Mouse (Mus musculus): ENCODE measurements around the gene Tsc22d1. TPM values are rescaled to one million over a fixed set of nuclear protein-coding genes. Genes with fewer than 3 reads are reported as not detected.

Gene Tsc22d1
- 100 to 1,000 TPM; 443 to 537 (median 496) TPM for total RNA-seq (2022)

- peak in 1 of 2 experiments; percentile 29 for DNase-seq (ENCODE audit: low spot score in 2 of 2)
Observed at GRCm38 (mm10) chr14:76414862-76415780, at the start of gene Tsc22d1. Gene Tsc22d1, plus strand, starts transcription at chr14:76414961.

- DNase-seq (ENCODE audit: low spot score in 2 of 2), result no peak
Observed at GRCm38 (mm10) chr14:76373638-76374037, 41.1 kb upstream of the Tsc22d1 start.

DNA sequence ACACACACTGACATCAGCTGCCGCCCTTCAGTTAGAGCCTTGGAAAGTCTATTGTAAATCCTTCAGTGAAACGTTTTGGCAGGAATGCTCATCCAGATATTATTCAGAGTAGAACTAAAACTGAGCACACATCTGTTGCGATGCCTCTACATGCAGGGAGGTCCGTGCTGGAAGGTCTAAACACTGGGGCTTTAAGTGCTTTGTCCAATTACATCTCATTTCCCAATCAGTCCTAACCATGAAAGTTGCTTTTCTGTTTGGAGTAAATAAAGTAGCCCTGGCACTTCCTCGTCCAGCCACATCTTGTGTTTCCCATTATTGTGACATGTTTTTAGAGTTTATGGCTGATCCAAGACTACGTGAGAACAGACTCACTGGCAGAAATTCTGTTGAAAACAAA lies 40.2 kb upstream of the Tsc22d1 start:
- DNase-seq (ENCODE audit: low spot score in 2 of 2), result no peak

DNA sequence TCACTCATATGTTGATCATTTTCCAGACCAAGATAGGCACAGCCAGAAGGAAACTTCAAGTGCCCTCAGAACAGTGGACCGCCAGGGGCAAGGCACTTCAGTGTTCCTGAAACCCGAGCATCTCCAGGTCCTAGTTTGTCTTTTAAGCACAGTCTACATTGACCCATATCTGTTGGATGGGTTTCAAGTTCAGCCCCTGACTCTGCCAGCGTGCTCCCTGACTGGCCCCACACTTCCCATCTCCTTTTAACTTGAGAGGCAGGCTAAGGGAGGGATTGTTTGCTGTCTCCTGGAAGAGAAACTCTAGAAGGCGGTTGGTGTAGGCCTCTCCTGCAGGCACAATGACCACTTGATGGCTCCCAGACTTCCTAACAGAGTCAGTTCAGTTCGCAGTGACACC lies 38.2 kb upstream of the Tsc22d1 start:
- DNase-seq (ENCODE audit: low spot score in 2 of 2), result no peak

DNA sequence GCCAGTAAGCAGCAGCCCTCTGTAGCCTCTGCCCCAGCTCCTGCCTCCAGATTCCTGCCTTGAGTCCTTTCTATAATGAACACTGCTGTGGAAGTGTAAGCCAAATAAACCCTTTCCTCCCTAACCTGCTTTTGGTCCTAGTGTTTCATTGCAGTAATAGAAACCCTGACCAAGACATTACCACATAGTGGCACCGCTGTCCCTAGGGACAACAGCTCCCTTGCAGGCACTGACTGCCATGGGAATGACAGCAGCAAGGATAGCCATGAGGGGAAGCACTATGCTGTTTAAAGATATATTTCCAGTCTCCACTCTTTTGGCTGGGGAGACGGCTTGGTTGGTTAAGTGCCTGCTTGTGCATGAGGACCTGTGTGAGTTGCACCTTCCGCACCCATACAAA lies 35.4 kb upstream of the Tsc22d1 start:
- no peak for DNase-seq (ENCODE audit: low spot score in 2 of 2)

GRCm38 (mm10) chr14:76388025-76388424 lies 26.7 kb upstream of the Tsc22d1 start:
- DNase-seq (ENCODE audit: low spot score in 2 of 2), result no peak

DNA sequence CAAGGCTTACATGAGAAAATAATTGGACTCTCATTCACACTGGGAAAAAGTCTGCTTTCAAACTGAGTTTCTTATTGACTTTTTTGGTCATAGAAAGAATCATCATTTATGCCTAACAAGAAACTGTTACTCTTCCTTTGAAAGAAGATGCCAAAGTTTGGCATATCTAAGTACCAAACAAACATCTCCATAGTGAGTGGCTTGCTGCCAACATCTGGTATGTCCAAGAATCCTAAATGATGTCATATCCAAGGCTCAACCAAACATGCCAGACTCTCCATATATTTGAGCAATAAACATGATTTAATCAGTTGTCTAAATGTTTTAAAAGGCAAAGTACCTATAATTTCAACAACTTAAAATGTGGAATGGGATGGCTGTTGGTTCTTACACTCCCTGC lies 16.5 kb upstream of the Tsc22d1 start:
- no peak for DNase-seq (ENCODE audit: low spot score in 2 of 2)

DNA sequence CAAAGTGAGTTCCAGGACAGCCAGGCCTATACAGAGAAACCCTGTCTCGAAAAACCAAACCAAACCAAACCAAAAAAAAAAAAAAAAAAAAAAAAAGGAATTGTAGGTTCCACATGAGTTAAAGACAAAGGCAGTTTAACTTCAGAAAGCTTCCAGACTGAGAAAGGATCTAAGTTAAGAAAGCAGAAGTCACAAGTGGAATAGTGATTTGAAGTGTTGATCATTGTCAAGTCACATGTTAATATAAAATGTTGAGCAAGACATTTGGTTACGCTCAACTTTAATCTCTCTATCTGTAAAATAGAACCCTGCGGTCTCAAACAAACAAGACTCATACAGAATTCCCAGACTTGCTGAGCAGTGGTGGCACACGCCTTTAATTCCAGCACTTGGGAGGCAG lies 12.2 kb upstream of the Tsc22d1 start:
- DNase-seq (ENCODE audit: low spot score in 2 of 2), result no peak

GRCm38 (mm10) chr14:76409111-76409510 lies 5.7 kb upstream of the Tsc22d1 start:
- no peak for DNase-seq (ENCODE audit: low spot score in 2 of 2)

DNA sequence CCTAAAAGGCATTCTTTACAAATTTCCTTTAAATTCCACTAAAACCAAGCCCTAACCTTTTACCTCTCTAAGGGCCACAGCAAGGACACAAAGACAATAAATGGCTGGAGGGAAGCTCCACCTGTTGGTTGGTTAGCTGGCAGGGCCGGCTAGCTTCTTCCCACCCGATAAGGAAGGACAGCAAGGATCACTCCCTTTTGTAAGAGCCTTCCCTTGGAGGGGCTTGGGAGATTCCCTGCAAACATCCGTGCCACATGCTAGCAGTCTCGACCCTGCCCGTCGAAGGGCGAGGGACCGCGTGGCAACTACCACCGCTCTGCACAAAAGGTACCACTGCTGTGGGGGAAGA lies 1.0 kb upstream of the Tsc22d1 start:
- no peak for DNase-seq (ENCODE audit: low spot score in 2 of 2)

- peak; percentile 96 for DNase-seq (ENCODE audit: low spot score in 2 of 2)
Observed at GRCm38 (mm10) chr14:76414122-76414861, 469 bp upstream of the Tsc22d1 start.

DNA sequence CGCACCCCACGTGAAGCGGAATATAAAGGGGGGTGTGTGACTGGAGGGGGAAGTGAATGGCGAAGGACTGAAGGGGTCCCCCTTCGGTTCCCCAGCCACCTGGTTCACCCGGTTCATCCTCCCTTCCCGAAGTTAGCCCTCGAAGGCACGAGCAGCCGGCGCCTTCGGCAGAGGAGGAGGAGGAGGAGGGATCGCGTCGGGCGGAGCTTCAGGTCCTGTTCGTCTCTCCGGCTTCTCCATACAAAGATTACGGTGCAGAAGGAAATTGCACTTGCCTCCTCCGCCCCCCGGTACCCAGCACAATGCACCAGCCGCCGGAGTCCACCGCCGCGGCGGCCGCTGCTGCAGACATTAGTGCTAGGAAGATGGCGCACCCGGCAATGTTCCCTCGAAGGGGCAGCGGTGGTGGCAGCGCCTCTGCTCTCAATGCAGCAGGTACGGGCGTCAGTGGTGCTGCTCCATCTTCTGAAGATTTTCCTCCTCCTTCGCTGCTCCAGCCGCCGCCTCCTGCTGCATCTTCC lies 1.1 kb downstream of the Tsc22d1 start:
- DNase-seq (ENCODE audit: low spot score in 2 of 2), result peak; percentile 41 to 51

DNA sequence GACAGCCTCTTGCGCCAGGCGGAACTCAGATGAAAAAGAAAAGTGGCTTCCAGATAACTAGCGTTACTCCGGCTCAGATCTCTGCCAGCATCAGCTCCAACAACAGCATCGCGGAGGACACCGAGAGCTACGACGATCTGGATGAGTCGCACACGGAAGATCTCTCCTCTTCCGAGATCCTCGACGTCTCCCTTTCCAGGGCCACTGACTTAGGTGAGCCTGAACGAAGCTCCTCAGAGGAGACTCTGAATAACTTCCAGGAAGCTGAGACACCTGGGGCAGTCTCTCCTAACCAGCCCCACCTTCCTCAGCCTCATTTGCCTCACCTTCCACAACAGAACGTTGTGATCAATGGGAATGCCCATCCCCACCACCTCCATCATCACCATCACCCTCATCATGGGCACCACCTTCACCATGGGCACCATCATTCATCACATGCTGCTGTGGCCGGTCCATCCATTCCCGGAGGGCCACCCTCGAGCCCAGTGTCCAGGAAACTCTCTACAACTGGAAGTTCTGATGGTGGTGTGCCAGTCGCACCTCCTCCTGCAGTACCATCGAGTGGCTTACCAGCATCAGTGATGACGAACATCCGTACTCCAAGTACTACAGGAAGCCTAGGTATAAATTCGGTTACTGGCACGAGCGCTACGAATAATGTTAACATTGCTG lies 1.7 kb downstream of the Tsc22d1 start:
- no peak for DNase-seq (ENCODE audit: low spot score in 2 of 2)

DNA sequence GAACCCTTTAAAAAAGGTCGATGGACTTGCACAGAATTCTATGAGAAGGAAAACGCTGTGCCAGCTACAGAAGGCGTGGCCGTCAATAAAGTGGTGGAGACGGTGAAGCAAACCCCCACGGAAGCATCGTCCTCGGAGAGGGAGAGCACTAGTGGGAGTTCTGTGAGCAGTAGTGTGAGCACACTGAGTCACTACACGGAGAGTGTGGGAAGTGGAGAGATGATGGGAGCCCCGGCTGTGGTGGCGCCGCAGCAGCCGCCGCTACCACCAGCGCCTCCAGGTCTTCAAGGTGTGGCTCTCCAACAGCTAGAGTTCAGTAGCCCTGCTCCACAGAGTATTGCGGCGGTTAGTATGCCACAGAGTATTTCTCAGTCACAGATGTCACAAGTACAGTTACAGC lies 2.6 kb downstream of the Tsc22d1 start:
- no peak for DNase-seq (ENCODE audit: low spot score in 2 of 2)

- no peak for DNase-seq (ENCODE audit: low spot score in 2 of 2)
Observed at GRCm38 (mm10) chr14:76420726-76421125, 6.0 kb downstream of the Tsc22d1 start.

DNA sequence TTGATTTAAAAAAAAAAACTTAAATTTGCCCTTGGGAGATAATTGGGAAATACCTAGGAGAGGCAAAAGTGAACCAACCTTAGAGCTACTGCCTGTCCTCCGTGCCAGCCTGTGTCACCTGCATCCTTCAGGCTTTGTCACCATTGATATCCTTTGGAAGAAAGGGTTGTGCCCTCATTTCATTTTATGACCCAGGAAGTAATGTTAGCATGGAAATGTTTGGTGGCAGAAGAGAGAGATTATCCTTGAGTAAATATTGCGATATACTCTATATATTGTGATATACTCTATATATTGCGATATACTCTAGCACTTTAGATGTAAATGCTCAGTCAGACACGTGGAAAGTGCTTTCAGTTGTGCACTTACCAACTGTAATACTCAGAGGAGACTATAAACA lies 6.4 kb downstream of the Tsc22d1 start:
- DNase-seq (ENCODE audit: low spot score in 2 of 2), result no peak

DNA sequence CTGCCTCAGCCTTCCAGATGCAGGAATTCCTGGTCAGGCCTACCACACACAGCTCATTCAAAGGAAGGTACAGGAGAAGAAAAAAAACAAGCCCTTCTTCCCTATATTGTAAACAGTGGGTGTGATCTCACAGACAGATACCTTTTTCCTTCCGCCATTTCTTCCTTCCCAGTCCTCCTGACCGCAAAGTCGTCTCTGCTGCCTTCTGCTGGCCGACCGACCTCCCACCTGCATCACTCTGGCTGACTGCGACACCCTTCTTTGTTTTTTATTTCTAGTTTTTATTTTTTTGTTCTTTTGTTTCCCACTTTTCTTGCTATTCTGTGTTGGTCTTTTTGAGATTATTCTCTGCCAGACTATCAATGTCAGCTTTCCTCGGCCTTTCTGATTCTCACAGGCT lies 10.7 kb downstream of the Tsc22d1 start:
- DNase-seq (ENCODE audit: low spot score in 2 of 2), result no peak

DNA sequence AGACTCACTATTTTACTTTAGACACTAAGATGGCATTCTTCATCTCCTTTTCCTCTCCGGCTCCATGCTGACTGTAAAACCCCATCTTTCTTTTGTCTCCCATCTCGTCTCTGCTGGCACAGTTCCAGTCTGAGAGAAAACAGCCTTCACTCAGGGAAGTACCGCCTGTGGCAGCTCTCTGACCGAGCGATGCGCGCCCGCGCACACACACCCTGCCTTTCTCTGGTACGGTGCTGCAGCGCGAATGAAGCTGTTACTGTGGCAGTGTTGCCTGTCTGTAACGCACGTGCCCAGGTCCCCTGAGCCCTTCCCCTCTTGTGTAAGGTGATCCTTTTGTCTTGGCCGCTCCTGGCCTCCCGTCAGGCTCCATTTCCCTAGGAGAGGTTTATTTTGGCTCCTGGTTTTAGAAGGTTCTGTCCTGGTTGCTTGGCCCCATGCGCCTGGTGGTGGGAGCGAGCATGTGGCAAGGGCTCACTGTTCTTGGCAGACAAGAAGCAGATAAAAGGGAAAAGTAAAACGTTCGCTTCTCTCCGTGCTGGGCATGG lies 11.3 kb downstream of the Tsc22d1 start:
- DNase-seq (ENCODE audit: low spot score in 2 of 2), result no peak

- DNase-seq (ENCODE audit: low spot score in 2 of 2), result no peak
Observed at GRCm38 (mm10) chr14:76428855-76429254, 14.1 kb downstream of the Tsc22d1 start.

DNA sequence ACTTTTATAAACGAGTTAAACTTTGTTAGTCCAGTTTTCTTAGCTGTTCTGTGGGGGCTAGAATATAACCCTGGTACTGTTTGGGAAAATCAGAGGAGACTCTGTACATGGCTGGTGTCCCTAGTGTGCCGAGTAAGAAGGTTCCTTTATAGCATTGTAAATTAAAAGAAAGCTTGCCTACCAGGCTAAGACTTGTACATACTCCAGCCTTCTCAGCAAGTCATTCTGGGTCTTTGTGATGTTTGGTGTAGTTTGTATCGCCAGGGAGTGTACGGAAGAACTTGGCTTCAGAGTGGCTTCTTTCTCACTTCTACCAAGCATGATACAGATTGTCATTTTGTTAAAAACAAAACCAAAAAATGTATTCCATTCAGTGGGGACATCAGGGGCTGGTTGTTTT lies 17.2 kb downstream of the Tsc22d1 start:
- DNase-seq (ENCODE audit: low spot score in 2 of 2), result no peak

- peak in 1 of 2 experiments; percentile 87 for DNase-seq (ENCODE audit: low spot score in 2 of 2)
Observed at GRCm38 (mm10) chr14:76432369-76432768, 17.6 kb downstream of the Tsc22d1 start.

- no peak for DNase-seq (ENCODE audit: low spot score in 2 of 2)
Observed at GRCm38 (mm10) chr14:76432816-76433215, 18.1 kb downstream of the Tsc22d1 start.

All from layer of hippocampus, adult 8-10 months (tissue).